Mouse (Mus musculus) left cerebral cortex, postnatal 4 days (tissue): ENCODE data around the gene Tspan17. TPM values are rescaled to one million over a fixed set of nuclear protein-coding genes. Genes with fewer than 3 reads are reported as not detected.

Experiments
- DNase-seq: peaks from one replicate; pipeline ENCODE4 v3.0.0-alpha.2; 2022
- intact Hi-C: fragments of 180-260 bp; cut with DNase I; formaldehyde crosslinking; loops from one replicate; pipeline ENCODE4 v1.15.1; 2025
- total RNA-seq, 2 experiments: library from RNA; stranded (reverse); gene quantifications; 2 replicates each; pipeline ENCODE4 v1.2.3; 2021

Tspan17 gene
- total RNA-seq, 2 experiments from 2014 or later: 41.2 to 63.8 TPM

GRCm38 (mm10) chr13:54844579-54844978 lies 55.4 kb downstream of the Tspan17 start:
- intact Hi-C loops: no loop called here
- no peak for DNase-seq

Other genes with a start within 250 kb of the Tspan17 start
- gene 4833439L19Rik, start 223.9 kb upstream of the Tspan17 start, total RNA-seq: 100 to 1,000 TPM; 148 to 157 TPM
- gene Arl10, start 214.4 kb upstream of the Tspan17 start, total RNA-seq: 10 to 100 TPM; 73.5 to 75.1 TPM
- gene Nop16, start 199.3 kb upstream of the Tspan17 start, total RNA-seq: 10 to 100 TPM; 30.8 to 36.3 TPM
- 100 to 1,000 TPM; 118 to 126 TPM for gene Higd2a, start 199.2 kb upstream of the Tspan17 start, total RNA-seq
- gene Cltb, start 178.0 kb upstream of the Tspan17 start, total RNA-seq: 100 to 1,000 TPM; 256 to 262 TPM
- gene Faf2, start 167.6 kb upstream of the Tspan17 start, total RNA-seq: 10 to 100 TPM; 54.1 to 56.9 TPM
- gene Rnf44, start 95.5 kb upstream of the Tspan17 start, total RNA-seq: 100 to 1,000 TPM; 111 to 114 TPM
- under 1 TPM; 0.12 to 0.26 TPM for gene Cdhr2, start 87.9 kb upstream of the Tspan17 start, total RNA-seq
- gene Gprin1, start 39.5 kb upstream of the Tspan17 start, total RNA-seq: 100 to 1,000 TPM; 277 to 278 TPM
- 100 to 1,000 TPM; 331 to 383 TPM for gene Sncb, start 22.8 kb upstream of the Tspan17 start, total RNA-seq
- gene Eif4e1b, start 5.4 kb upstream of the Tspan17 start, total RNA-seq: not detected
- 10 to 100 TPM; 51.7 to 52.6 TPM for gene Unc5a, start 160.0 kb downstream of the Tspan17 start, total RNA-seq
- 1 to 10 TPM; 1.1 to 1.3 TPM for gene Hk3, start 232.0 kb downstream of the Tspan17 start, total RNA-seq